Mouse (Mus musculus): ENCODE results near the gene Sh3pxd2a. TPM values are rescaled to one million over a fixed set of nuclear protein-coding genes. Genes with fewer than 3 reads are reported as not detected.
A peak's percentile ranks its signal among the peaks of the same experiment; 100 is the strongest.

The Sh3pxd2a gene
- polyA plus RNA-seq, 1 experiment from 2014 or later, result 4.1 TPM

DNA sequence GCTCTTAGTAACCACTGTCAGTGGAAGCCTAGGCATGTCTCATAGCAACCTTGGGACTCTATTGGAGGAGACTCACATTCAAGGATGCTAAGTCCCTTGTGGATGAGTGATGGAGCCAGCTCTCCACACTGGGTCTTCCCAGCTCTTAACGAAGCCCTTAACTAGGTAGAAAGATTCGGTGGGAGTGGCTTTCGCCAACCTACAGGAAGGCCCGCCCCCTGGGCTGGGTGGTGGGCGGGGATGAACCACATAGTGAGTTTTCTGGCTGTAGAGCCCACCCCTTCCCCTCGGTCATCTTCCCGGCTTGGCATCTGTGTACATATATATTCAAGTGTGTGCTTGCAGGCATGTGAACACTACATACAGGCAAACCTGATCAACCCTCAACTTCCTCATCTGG lies 223.2 kb downstream of the Sh3pxd2a start:
- Histone ChIP-seq H3K9ac (ENCODE audit: low read length) (no peak overlapping the region), H3K27me3 (ENCODE audit: control insufficient read depth, insufficient read depth, low read length) (no peaks in the 10 kb centered on the region), H3K4me1 (ENCODE audit: control insufficient read depth, insufficient read depth, low read length) (no peaks in the 10 kb centered on the region; the same call in 1 of the 2 replicates), H3K4me2 (peak overlapping the region; percentile 38), H3K4me3 (ENCODE audit: low read depth, low read length) (peak overlapping the region; percentile 21; the same call in 1 of the 2 replicates), H3K36me3 (ENCODE audit: control insufficient read depth, insufficient read depth, low read length) (no peaks in the 10 kb centered on the region), H3K27ac (ENCODE audit: low read depth, low read length) (no peak overlapping the region), H3K9me3 (ENCODE audit: control insufficient read depth, low read length) (no peaks in the 10 kb centered on the region)
- ATAC-seq (ENCODE audit: low FRiP score), result no peak
- WGBS, result 76% methylated on average over 7 of the region's 7 CpGs
- DNase-seq (ENCODE audit: low spot score, missing footprints), result no peak

DNA sequence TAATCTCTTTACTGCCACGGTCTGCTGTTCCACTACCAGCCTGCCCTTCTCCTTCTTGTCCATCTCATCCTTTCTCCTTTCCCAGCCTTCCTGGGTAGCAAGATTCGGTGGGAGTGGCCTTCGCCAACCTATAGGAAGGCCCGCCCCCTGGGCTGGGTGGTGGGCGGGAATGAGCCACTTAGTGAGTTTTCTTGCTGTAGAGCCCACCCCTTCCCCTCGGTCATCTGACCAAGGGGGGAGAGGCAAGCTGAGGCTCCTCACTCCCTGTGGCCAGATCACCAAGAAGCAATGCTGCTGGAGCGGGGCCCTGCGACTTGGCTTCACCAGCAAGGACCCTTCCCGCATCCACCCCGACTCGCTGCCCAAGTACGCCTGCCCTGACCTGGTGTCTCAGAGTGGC lies 224.1 kb downstream of the Sh3pxd2a start:
- Histone ChIP-seq H3K4me3 (ENCODE audit: low read depth, low read length) (peak overlapping the region; percentile 21; the same call in 1 of the 2 replicates), H3K36me3 (ENCODE audit: control insufficient read depth, insufficient read depth, low read length) (no peaks in the 10 kb centered on the region), H3K9ac (ENCODE audit: low read length) (peak overlapping the region; percentile 27; the same call in 1 of the 2 replicates), H3K4me1 (ENCODE audit: control insufficient read depth, insufficient read depth, low read length) (no peaks in the 10 kb centered on the region; the same call in 1 of the 2 replicates), H3K27me3 (ENCODE audit: control insufficient read depth, insufficient read depth, low read length) (no peaks in the 10 kb centered on the region), H3K4me2 (peak overlapping the region; percentile 38), H3K27ac (ENCODE audit: low read depth, low read length) (no peak overlapping the region), H3K9me3 (ENCODE audit: control insufficient read depth, low read length) (no peaks in the 10 kb centered on the region)
- 28% methylated on average over 12 of the region's 12 CpGs for WGBS
- DNase-seq (ENCODE audit: low spot score, missing footprints), result peak; percentile 87
- ATAC-seq (ENCODE audit: low FRiP score), result peak; percentile 79

DNA sequence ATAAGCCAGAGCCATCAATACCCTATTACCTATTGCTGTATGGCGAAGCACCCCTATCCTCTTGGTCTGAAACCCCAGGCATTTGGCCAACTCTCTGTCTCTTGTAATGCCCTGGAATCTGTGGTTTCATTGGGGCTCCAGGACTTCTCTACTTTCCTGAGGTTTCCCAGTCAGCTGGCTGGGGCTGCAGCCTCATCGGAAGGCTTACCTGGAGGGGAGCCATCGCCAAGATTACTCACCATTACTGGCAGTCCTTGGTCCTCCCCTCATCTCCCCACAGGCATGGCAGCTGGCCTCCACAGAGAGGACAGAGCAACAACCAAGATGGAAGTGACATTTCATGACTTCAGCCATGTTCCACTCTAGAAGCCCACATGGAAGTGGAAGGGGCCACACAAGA lies 231.1 kb downstream of the Sh3pxd2a start:
- peaks cover 7% of the 10 kb centered on the region for H3K4me1 ChIP-seq (ENCODE audit: control insufficient read depth, insufficient read depth, low read length)
- WGBS, result 100% methylated on average over 3 of the region's 3 CpGs
- ATAC-seq (ENCODE audit: low FRiP score), result no peak
- no peak overlapping the region for H3K9ac ChIP-seq (ENCODE audit: low read length)
- H3K4me3 ChIP-seq (ENCODE audit: low read depth, low read length), result no peak overlapping the region
- DNase-seq (ENCODE audit: low spot score, missing footprints), result no peak
- H3K36me3 ChIP-seq (ENCODE audit: control insufficient read depth, insufficient read depth, low read length), result no peaks in the 10 kb centered on the region
- no peak overlapping the region for H3K27ac ChIP-seq (ENCODE audit: low read depth, low read length)
- H3K9me3 ChIP-seq (ENCODE audit: control insufficient read depth, low read length), result no peaks in the 10 kb centered on the region
- no peak overlapping the region for H3K4me2 ChIP-seq
- H3K27me3 ChIP-seq (ENCODE audit: control insufficient read depth, insufficient read depth, low read length), result no peaks in the 10 kb centered on the region

DNA sequence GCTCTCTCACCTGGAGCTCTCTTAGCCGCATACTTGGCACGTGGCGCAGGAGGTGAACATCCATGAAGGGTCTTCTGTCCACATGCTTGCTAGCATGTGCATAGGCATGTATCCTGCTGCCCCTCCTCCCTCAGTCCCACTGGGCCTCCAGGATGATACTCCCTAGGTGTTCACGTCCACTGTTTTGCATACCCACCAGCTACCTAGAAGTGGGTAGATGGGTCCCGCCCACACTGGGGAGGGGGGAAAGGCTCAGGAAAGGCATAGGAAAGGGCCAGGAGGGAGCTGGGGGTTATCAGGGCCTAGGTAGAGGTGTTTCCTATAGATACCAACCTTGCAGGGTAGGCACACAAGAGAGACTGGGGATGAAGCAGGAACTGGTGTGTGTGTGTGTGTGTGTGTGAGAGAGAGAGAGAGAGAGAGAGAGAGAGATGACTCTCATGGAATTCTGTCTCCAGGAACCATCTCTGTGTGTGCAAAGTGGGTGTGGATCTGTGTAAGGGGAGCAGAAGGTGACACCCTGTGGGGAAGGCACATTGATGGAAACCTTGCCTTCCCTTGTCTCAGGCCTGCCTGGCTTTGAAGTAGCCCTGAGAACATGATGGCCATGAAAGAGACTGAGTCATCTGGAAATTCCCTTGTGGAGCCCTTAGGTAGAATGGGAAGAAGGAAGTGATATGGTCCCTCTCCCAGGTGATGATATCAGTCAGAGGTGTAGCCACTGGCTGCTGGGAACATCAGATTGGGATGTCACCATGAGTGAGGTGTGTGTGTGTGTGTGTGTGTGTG lies 231.9 kb downstream of the Sh3pxd2a start:
- ATAC-seq (ENCODE audit: low FRiP score), result no peak
- H3K27me3 ChIP-seq (ENCODE audit: control insufficient read depth, insufficient read depth, low read length), result no peaks in the 10 kb centered on the region
- no peak for DNase-seq (ENCODE audit: low spot score, missing footprints)
- H3K4me2 ChIP-seq, result no peak overlapping the region
- H3K4me3 ChIP-seq (ENCODE audit: low read depth, low read length), result no peak overlapping the region
- H3K4me1 ChIP-seq (ENCODE audit: control insufficient read depth, insufficient read depth, low read length), result peaks cover 7% of the 10 kb centered on the region
- no peaks in the 10 kb centered on the region for H3K9me3 ChIP-seq (ENCODE audit: control insufficient read depth, low read length)
- WGBS, result 92% methylated on average over 5 of the region's 5 CpGs
- no peaks in the 10 kb centered on the region for H3K36me3 ChIP-seq (ENCODE audit: control insufficient read depth, insufficient read depth, low read length)
- H3K27ac ChIP-seq (ENCODE audit: low read depth, low read length), result no peak overlapping the region
- no peak overlapping the region for H3K9ac ChIP-seq (ENCODE audit: low read length)

DNA sequence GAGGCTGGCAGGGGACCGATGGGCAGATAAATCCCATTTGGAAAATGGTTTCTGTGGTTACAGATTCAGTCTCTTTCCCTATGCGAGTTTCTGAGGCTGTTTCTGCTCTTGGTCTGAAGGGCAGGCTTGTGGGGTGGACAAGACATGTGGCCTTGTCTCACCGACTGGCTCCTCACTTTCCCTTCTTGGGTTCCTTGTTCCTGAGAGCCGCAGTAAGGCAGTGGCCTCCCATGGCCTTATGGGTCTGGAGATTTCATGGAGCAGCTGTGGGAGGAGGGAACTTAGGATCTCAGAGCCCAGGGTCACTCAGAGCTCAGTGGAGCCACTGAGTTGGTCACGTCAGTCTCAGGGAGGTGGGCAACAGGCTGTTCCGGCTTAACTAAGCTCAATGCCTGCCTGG lies 232.8 kb downstream of the Sh3pxd2a start:
- DNase-seq (ENCODE audit: low spot score, missing footprints), result no peak
- H3K4me3 ChIP-seq (ENCODE audit: low read depth, low read length), result no peak overlapping the region

DNA sequence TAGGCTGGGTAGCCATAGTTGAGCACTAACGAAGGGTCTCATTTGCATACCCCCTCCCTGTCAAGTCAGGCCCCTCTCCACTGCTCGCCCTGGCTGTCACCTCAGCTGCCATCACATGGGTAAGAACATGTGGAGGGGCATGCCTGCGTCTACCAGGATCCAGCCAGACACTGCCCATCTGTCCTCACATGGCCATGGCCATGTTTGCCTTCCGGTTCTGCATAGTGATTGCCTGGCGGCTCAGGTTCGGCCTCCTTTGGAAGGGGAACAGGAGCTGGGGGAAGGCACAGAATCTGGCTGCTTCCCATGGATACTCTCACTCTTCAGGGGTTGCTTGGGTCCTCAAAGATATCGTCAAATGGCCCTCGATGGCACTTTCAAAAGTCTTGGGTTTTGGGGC lies 233.5 kb downstream of the Sh3pxd2a start:
- Histone ChIP-seq H3K27ac (ENCODE audit: low read depth, low read length) (no peak overlapping the region), H3K9ac (ENCODE audit: low read length) (no peak overlapping the region), H3K27me3 (ENCODE audit: control insufficient read depth, insufficient read depth, low read length) (no peaks in the 10 kb centered on the region), H3K4me1 (ENCODE audit: control insufficient read depth, insufficient read depth, low read length) (peaks cover 7% of the 10 kb centered on the region), H3K9me3 (ENCODE audit: control insufficient read depth, low read length) (no peaks in the 10 kb centered on the region), H3K36me3 (ENCODE audit: control insufficient read depth, insufficient read depth, low read length) (no peaks in the 10 kb centered on the region), H3K4me3 (ENCODE audit: low read depth, low read length) (no peak overlapping the region), H3K4me2 (no peak overlapping the region)
- DNase-seq (ENCODE audit: low spot score, missing footprints) (no peak), ATAC-seq (ENCODE audit: low FRiP score) (no peak)
- 91% methylated on average over 8 of the region's 8 CpGs for WGBS

More for the DNA sequence above, 232.8 kb downstream of the Sh3pxd2a start:
- WGBS, result 85% methylated on average over 6 of the region's 6 CpGs
- Histone ChIP-seq H3K4me1 (ENCODE audit: control insufficient read depth, insufficient read depth, low read length) (peaks cover 7% of the 10 kb centered on the region), H3K4me2 (no peak overlapping the region), H3K9ac (ENCODE audit: low read length) (no peak overlapping the region), H3K36me3 (ENCODE audit: control insufficient read depth, insufficient read depth, low read length) (no peaks in the 10 kb centered on the region), H3K9me3 (ENCODE audit: control insufficient read depth, low read length) (no peaks in the 10 kb centered on the region), H3K27ac (ENCODE audit: low read depth, low read length) (no peak overlapping the region), H3K27me3 (ENCODE audit: control insufficient read depth, insufficient read depth, low read length) (no peaks in the 10 kb centered on the region)
- ATAC-seq (ENCODE audit: low FRiP score), result no peak

DNA sequence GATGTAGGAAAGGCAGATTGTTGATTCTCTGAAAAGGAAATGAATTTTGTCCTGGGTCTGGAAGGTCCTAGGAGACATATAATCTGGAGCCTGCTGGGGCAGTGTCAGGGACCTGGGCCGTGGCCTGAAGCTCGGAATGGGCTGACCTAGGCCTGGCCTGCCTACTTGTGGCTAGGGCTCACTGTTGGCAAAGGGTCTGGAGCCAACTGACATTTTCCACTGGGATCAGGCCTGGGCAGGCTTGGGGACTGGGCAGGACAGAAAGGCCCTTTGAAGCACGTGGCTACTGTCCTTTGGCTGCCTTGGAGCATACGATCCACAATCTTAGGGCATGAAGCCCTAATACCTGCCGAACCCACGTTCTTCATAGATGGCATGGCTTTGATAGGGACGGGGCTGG lies 234.1 kb downstream of the Sh3pxd2a start:
- Histone ChIP-seq H3K4me1 (ENCODE audit: control insufficient read depth, insufficient read depth, low read length) (peaks cover 7% of the 10 kb centered on the region), H3K27me3 (ENCODE audit: control insufficient read depth, insufficient read depth, low read length) (no peaks in the 10 kb centered on the region), H3K4me3 (ENCODE audit: low read depth, low read length) (no peak overlapping the region), H3K27ac (ENCODE audit: low read depth, low read length) (no peak overlapping the region), H3K9me3 (ENCODE audit: control insufficient read depth, low read length) (no peaks in the 10 kb centered on the region), H3K36me3 (ENCODE audit: control insufficient read depth, insufficient read depth, low read length) (no peaks in the 10 kb centered on the region), H3K9ac (ENCODE audit: low read length) (no peak overlapping the region), H3K4me2 (no peak overlapping the region)
- 90% methylated on average over 7 of the region's 7 CpGs for WGBS
- DNase-seq (ENCODE audit: low spot score, missing footprints) (no peak), ATAC-seq (ENCODE audit: low FRiP score) (no peak)

DNA sequence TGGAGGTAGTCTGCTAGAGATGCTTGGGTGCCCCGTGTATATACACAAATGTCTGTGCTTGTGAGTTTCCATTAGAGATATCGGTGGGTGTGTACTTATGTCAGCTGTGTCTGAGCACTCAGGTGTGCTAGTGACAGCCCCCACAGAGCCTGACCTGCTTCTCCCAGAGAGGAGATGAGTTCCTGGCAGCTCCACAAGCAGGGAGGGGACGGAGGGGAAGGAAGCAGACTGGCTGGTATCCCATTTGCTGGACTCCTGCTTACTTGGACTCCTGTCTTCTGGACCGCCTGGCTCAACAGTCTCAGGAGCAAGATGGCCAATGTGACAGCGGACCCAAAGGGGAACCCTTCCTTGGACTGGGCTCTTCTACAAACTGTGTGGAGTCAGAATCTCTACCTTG lies 234.7 kb downstream of the Sh3pxd2a start:
- Histone ChIP-seq H3K4me3 (ENCODE audit: low read depth, low read length) (no peak overlapping the region), H3K9ac (ENCODE audit: low read length) (no peak overlapping the region)

DNA sequence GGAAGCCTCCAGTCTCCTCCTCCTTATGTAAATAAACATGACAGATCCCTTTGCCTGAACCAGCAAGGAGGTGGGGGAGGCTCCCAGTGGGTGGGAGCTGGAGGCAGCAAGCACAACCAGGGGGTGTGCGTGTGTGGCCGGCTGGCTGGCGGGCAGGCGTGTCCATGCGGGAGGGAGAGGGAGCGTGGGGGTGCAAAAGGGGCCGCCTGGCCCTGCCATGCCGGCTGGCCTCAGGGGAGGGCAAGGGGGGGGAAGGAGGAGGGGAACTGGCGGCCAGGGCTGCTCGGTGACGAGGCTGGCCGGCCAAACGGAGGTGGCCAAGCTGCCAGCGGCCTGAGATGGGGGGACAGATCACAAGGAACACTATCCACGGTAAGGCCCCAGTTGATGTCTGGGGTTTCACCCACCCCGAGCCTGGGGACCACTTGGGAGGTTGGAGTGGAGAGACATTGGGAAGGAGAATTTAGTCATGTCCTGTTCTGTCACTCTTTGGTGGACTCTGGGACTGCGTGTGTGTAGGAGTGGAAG lies 235.4 kb downstream of the Sh3pxd2a start:
- 0 out of 2 replicates have a peak overlapping the region, but pooled peaks have one; percentile 4 for H3K4me3 ChIP-seq (ENCODE audit: low read depth, low read length)

More for the DNA sequence above, 234.7 kb downstream of the Sh3pxd2a start:
- no peak for ATAC-seq (ENCODE audit: low FRiP score)
- no peak for DNase-seq (ENCODE audit: low spot score, missing footprints)
- H3K27ac ChIP-seq (ENCODE audit: low read depth, low read length), result no peak overlapping the region
- no peaks in the 10 kb centered on the region for H3K36me3 ChIP-seq (ENCODE audit: control insufficient read depth, insufficient read depth, low read length)
- H3K9me3 ChIP-seq (ENCODE audit: control insufficient read depth, low read length), result no peaks in the 10 kb centered on the region
- no peaks in the 10 kb centered on the region for H3K27me3 ChIP-seq (ENCODE audit: control insufficient read depth, insufficient read depth, low read length)
- no peak overlapping the region for H3K4me2 ChIP-seq
- peaks cover 7% of the 10 kb centered on the region for H3K4me1 ChIP-seq (ENCODE audit: control insufficient read depth, insufficient read depth, low read length)
- 80% methylated on average over 5 of the region's 5 CpGs for WGBS

More for the DNA sequence above, 235.4 kb downstream of the Sh3pxd2a start:
- ATAC-seq (ENCODE audit: low FRiP score) (peak; percentile 82), DNase-seq (ENCODE audit: low spot score, missing footprints) (peak; percentile 87)
- H3K4me1 ChIP-seq (ENCODE audit: control insufficient read depth, insufficient read depth, low read length), result peaks cover 7% of the 10 kb centered on the region
- no peaks in the 10 kb centered on the region for H3K27me3 ChIP-seq (ENCODE audit: control insufficient read depth, insufficient read depth, low read length)
- H3K4me2 ChIP-seq, result peak overlapping the region; percentile 41
- H3K27ac ChIP-seq (ENCODE audit: low read depth, low read length), result no peak overlapping the region
- peak overlapping the region; percentile 28; the same call in 1 of the 2 replicates for H3K9ac ChIP-seq (ENCODE audit: low read length)
- H3K36me3 ChIP-seq (ENCODE audit: control insufficient read depth, insufficient read depth, low read length), result no peaks in the 10 kb centered on the region
- 7% methylated on average over 17 of the region's 17 CpGs for WGBS
- no peaks in the 10 kb centered on the region for H3K9me3 ChIP-seq (ENCODE audit: control insufficient read depth, low read length)
